Mouse (Mus musculus): ENCODE results near the gene Chp1. TPM values are rescaled to one million over a fixed set of nuclear protein-coding genes. Genes with fewer than 3 reads are reported as not detected.
"Not testable (repeated sequence)": the region's sequence is repeated elsewhere in the genome, so short reads cannot be mapped to it uniquely, and the experiment has no call there.

Gene Chp1
- 126 and 142 TPM in 2 replicates for polyA plus RNA-seq (2012; rRNA removed)

DNA sequence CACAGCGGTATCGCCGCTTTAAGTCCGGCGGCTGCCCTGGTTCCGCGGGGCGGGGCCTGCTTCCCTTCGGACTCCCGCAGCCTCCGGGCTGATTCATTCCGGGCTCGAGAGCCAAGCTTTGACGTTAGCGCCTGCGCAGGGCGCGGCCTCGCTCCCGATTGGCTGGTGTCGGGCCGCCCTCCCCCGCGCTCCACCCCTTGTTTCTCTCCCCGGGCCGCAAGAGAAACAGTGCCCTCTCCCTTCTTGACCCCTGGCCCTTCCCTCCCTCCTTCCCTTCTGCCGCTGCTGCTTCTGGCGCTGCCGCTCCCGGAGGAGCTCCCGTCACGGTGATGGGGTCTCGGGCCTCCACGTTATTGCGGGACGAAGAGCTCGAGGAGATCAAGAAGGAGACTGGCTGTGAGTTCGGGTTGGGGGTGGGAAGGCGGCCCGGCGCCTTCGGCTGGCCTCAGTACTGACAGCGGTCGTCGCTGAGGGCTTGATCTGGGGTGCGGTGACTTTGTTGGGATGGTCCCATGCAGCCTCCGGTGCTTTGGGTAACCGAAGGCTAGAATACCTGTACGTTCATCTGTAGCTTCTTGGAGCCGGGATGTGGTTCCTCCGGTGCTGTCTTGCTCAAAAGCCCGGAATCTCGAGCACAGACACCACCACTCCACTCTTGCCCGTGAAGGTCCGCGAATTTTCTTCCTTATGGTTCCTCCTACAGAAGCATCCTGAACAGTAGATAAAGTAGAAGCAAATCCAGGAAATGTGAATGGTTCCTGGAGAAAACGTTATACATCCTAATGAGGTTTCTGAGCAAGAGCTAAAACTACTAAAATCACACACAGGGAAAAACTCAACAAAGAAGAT lies at the start of gene Chp1, which contains the start of gene Exd1:
TSS of gene Chp1 (plus strand) at position 176 of the 849 bp plus-strand sequence.
TSS of gene Exd1 (minus strand) at position 106 of the 849 bp plus-strand sequence.
- H3K4me1 ChIP-seq (ENCODE audit: control insufficient read depth, insufficient read depth, low read length): peaks cover 5% of the 10 kb centered on the region; the same call in 1 of the 2 replicates
- WGBS: under 1% methylated on average over 57 of the region's 57 CpGs
- no peaks in the 10 kb centered on the region for H3K27me3 ChIP-seq (ENCODE audit: control insufficient read depth, insufficient read depth, low read length)
- H3K4me3 ChIP-seq (replicated peaks; ENCODE audit: insufficient read depth, low read depth, low read length): peak within 1 kb of the TSS; percentile 78
- peak within 1 kb of the TSS; percentile 88 for H3K27ac ChIP-seq (ENCODE audit: insufficient read depth, low read length)
- peak; percentile 99 for DNase-seq
- TF ChIP-seq POLR2A (IDR thresholded peaks at IDR 0.05; ENCODE audit: borderline replicate concordance, insufficient read depth, low read length) (peak; percentile 85), CTCF (IDR thresholded peaks at IDR 0.05; ENCODE audit: borderline replicate concordance, insufficient read depth, low read depth, low read length) (no peak)

DNA sequence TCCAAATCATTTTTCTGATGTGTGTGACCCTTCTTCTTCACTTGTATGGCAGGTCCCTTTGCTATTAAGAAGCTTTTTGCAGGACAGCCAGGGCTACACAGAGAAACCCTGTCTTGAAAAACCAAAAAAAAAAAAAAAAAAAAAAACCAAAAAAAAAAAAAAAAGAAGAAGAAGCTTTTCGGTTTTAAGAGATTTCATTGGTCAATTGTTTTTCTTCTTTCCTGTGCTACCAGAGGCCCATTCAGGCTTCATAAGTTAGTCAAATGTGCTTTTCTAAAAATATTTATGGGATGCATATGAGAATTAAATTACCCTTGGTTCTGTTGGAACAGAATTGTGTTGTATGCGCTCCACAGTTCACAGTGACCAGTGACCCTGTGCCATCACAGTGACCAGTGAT lies 48.6 kb upstream of the Chp1 start:
- H3K4me3 ChIP-seq (replicated peaks; ENCODE audit: insufficient read depth, low read depth, low read length): no peak overlapping the region
- 81% methylated on average over 2 of the region's 2 CpGs for WGBS
- H3K4me1 ChIP-seq (ENCODE audit: control insufficient read depth, insufficient read depth, low read length): no peaks in the 10 kb centered on the region
- no peak for DNase-seq
- no peaks in the 10 kb centered on the region; the same call in 1 of the 2 replicates for H3K27me3 ChIP-seq (ENCODE audit: control insufficient read depth, insufficient read depth, low read length)
- TF ChIP-seq POLR2A (IDR thresholded peaks at IDR 0.05; ENCODE audit: borderline replicate concordance, insufficient read depth, low read length): no peak
- no peak for TF ChIP-seq CTCF (IDR thresholded peaks at IDR 0.05; ENCODE audit: borderline replicate concordance, insufficient read depth, low read depth, low read length)
- H3K27ac ChIP-seq (ENCODE audit: insufficient read depth, low read length): no peak overlapping the region

DNA sequence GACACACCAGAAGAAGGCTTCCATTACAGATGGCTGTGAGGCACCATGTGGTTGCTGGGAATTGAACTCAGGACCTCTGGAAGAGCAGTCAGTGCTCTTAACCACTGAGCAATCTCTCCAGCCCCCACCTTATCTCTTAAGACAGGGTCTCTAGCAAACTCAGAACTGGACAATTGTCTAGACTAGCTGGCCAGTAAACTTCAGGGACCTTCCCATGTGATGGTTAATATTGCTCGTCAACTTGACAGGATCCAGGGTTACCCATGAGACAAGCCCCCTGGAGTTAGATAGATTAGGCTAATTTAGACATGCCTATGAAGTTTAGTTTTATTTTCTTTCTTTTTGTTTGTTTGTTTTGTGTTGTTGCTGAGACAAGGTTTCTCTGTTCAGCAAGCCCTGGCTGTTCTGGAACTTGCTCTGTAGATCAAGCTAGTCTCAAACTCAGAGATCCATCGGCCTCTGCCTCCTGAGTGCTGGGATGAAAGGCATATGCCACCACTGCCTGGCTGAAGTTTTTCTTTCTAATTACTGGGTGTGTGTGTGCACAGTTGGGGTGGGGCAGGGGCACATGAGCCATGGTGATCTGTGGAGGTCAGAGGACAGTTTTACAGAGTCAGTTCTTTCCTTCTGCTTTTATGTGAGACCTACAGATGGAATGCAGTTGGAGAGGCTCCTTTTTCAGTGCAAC lies 46.4 kb upstream of the Chp1 start:
- Histone ChIP-seq H3K4me1 (ENCODE audit: control insufficient read depth, insufficient read depth, low read length) (no peaks in the 10 kb centered on the region), H3K27ac (ENCODE audit: insufficient read depth, low read length) (no peak overlapping the region), H3K27me3 (ENCODE audit: control insufficient read depth, insufficient read depth, low read length) (no peaks in the 10 kb centered on the region; the same call in 1 of the 2 replicates), H3K4me3 (replicated peaks; ENCODE audit: insufficient read depth, low read depth, low read length) (no peak overlapping the region)
- TF ChIP-seq CTCF (IDR thresholded peaks at IDR 0.05; ENCODE audit: borderline replicate concordance, insufficient read depth, low read depth, low read length) (no peak), POLR2A (IDR thresholded peaks at IDR 0.05; ENCODE audit: borderline replicate concordance, insufficient read depth, low read length) (no peak)
- DNase-seq: no peak
- WGBS: 77% methylated on average over 2 of the region's 2 CpGs

DNA sequence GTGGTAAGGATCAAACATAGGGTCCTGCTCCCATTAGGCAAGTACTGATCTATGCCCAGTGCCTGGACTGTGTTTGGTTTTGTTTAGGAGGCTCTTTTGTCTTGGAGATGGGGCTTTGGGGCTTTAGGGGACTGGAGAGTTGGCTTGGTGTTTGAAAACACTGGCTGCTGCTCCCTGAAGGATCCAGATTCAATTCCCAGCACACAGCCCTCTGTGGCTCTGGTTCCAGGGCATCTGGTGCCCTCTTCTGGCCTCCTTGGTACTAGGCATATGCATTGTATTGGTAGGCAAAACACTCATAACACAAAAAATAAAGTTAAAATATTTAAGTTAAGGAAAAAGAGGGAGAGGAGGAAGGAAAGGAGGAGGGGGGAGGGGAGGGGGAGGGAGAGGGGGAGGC lies 40.4 kb upstream of the Chp1 start:
- H3K4me1 ChIP-seq (ENCODE audit: control insufficient read depth, insufficient read depth, low read length): no peaks in the 10 kb centered on the region
- no peak for DNase-seq

DNA sequence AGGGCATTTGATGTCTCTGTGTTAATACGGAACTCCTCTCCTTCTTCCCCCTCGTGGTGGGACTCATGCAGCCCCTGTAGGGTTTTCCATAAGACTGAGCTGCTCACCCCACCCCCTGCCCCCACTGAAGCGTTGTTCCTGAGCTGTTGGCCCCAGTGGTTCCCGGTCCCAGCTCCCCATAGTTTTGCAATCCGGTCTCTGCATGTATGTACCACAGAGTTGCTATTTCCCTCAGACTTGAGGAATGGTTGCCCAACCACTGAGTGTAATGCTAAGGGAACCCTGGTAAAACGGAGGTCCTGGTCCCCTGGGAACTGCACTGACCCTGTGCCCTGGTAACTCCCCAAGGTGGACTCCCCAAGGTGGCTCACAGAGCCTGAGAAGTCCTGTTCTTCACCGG lies 39.0 kb upstream of the Chp1 start:
- not testable (repeated sequence) for H3K27me3 ChIP-seq (ENCODE audit: control insufficient read depth, insufficient read depth, low read length); H3K4me1 ChIP-seq (ENCODE audit: control insufficient read depth, insufficient read depth, low read length); DNase-seq

More for the DNA sequence above, 40.4 kb upstream of the Chp1 start:
- no peak overlapping the region for H3K4me3 ChIP-seq (replicated peaks; ENCODE audit: insufficient read depth, low read depth, low read length)
- no peaks in the 10 kb centered on the region for H3K27me3 ChIP-seq (ENCODE audit: control insufficient read depth, insufficient read depth, low read length)
- TF ChIP-seq POLR2A (IDR thresholded peaks at IDR 0.05; ENCODE audit: borderline replicate concordance, insufficient read depth, low read length): no peak
- TF ChIP-seq CTCF (IDR thresholded peaks at IDR 0.05; ENCODE audit: borderline replicate concordance, insufficient read depth, low read depth, low read length): no peak
- no peak overlapping the region for H3K27ac ChIP-seq (ENCODE audit: insufficient read depth, low read length)

DNA sequence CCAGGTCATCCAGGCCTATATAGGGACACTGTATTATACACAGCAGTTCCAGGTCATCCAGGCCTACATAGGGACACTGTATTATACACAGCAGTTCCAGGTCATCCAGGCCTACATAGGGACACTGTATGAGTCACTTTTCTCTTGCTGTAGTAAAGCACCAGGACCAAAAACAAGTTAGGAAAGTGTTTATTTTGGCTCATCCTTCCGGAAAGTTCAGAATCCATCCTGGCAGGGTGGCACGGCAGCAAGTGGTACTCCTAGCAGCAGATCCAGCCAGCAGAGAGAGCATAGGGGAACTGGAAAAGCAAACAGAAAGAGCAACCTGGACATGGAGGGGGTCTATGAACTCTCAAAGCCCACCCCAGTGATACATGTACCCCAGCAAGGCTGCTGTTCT lies 36.6 kb upstream of the Chp1 start:
- Histone ChIP-seq H3K4me3 (replicated peaks; ENCODE audit: insufficient read depth, low read depth, low read length) (no peak overlapping the region), H3K27ac (ENCODE audit: insufficient read depth, low read length) (no peak overlapping the region), H3K27me3 (ENCODE audit: control insufficient read depth, insufficient read depth, low read length) (no peaks in the 10 kb centered on the region), H3K4me1 (ENCODE audit: control insufficient read depth, insufficient read depth, low read length) (no peaks in the 10 kb centered on the region)
- WGBS: 82% methylated on average over 2 of the region's 2 CpGs
- DNase-seq: no peak
- TF ChIP-seq CTCF (IDR thresholded peaks at IDR 0.05; ENCODE audit: borderline replicate concordance, insufficient read depth, low read depth, low read length) (no peak), POLR2A (IDR thresholded peaks at IDR 0.05; ENCODE audit: borderline replicate concordance, insufficient read depth, low read length) (no peak)

More for the DNA sequence above, 39.0 kb upstream of the Chp1 start:
- WGBS: 63% methylated on average over 7 of the region's 7 CpGs
- not testable (repeated sequence) for H3K27ac ChIP-seq (ENCODE audit: insufficient read depth, low read length); H3K4me3 ChIP-seq (replicated peaks; ENCODE audit: insufficient read depth, low read depth, low read length)

DNA sequence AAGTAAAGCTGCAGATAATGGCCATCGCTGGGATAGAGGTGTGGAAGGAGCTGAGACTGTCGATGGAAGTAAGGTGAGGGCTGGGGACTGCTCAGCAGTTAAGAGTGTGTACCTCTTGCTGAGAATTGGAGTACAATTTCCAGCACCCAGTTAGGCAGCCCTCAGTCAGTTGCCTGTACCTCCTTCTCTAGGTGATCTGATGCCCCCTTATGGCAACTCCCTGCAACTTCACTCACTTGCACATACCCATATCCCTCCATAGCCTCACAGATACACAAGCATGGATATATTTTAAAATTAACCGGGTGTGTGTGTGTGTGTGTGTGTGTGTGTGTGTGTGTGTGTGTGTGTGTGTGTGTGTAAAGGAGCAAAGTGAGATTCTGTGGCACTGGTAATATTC lies 35.2 kb upstream of the Chp1 start:
- no peak for DNase-seq
- Histone ChIP-seq H3K27ac (ENCODE audit: insufficient read depth, low read length) (no peak overlapping the region), H3K27me3 (ENCODE audit: control insufficient read depth, insufficient read depth, low read length) (no peaks in the 10 kb centered on the region), H3K4me1 (ENCODE audit: control insufficient read depth, insufficient read depth, low read length) (no peaks in the 10 kb centered on the region), H3K4me3 (replicated peaks; ENCODE audit: insufficient read depth, low read depth, low read length) (no peak overlapping the region)
- 82% methylated on average over 3 of the region's 3 CpGs for WGBS
- TF ChIP-seq POLR2A (IDR thresholded peaks at IDR 0.05; ENCODE audit: borderline replicate concordance, insufficient read depth, low read length): no peak
- TF ChIP-seq CTCF (IDR thresholded peaks at IDR 0.05; ENCODE audit: borderline replicate concordance, insufficient read depth, low read depth, low read length): no peak

All from cerebellum, adult 2 months (tissue).